Mouse (Mus musculus) embryonic facial prominence, embryonic 14.5 days (tissue): ENCODE results near the gene Slc25a13. TPM values are rescaled to one million over a fixed set of nuclear protein-coding genes. Genes with fewer than 3 reads are reported as not detected.

Experiments
- ATAC-seq: fragments of 200-750 bp; cut with Nextera tagmentation; 2 replicates; pipeline ENCODE4 v1.8.0; 2017; ENCODE audit warnings: low read depth, moderate number of reproducible peaks, moderate TSS enrichment
- DNase-seq: peaks from one replicate; pipeline ENCODE4 v3.0.0-alpha.2; 2015; ENCODE audit warnings: low spot score
- H3K27ac ChIP-seq: fragments of 300-500 bp; sonication (generic); replicated peaks from 2 replicates; pipeline ENCODE4 v1.5.1; 2014; ENCODE audit warnings: low read depth, mild to moderate bottlenecking, low read length, moderate library complexity
- H3K27me3 ChIP-seq: fragments of 300-500 bp; sonication (generic); replicated peaks from 2 replicates; pipeline ENCODE4 v1.6.1; 2014; ENCODE audit warnings: low read length; ENCODE audit not compliant: control insufficient read depth, insufficient read depth
- H3K36me3 ChIP-seq: fragments of 300-500 bp; sonication (generic); 2 replicates; pipeline ENCODE4 v1.6.1; 2014; ENCODE audit warnings: low read length, mixed read lengths; ENCODE audit not compliant: control insufficient read depth, insufficient read depth
- H3K4me1 ChIP-seq: fragments of 300-500 bp; sonication (generic); 2 replicates; pipeline ENCODE4 v1.6.1; 2014; ENCODE audit warnings: antibody characterized with exemption, low read length; ENCODE audit not compliant: control insufficient read depth, insufficient read depth
- H3K4me2 ChIP-seq: fragments of 300-500 bp; sonication (generic); 2 replicates; pipeline ENCODE4 v1.6.1; 2014; ENCODE audit warnings: low read depth, mild to moderate bottlenecking, low read length, moderate library complexity, mixed read lengths
- H3K4me3 ChIP-seq: fragments of 300-500 bp; sonication (generic); 2 replicates; pipeline ENCODE4 v1.5.1; 2014; ENCODE audit warnings: low read depth, mild to moderate bottlenecking, low read length
- H3K9ac ChIP-seq: fragments of 300-500 bp; sonication (generic); 2 replicates; pipeline ENCODE4 v1.6.1; 2014; ENCODE audit warnings: low read depth, mild to moderate bottlenecking, low read length, moderate library complexity, mixed read lengths
- H3K9me3 ChIP-seq: fragments of 300-500 bp; sonication (generic); 2 replicates; pipeline ENCODE4 v1.6.1; 2016; ENCODE audit warnings: low read length; ENCODE audit not compliant: control insufficient read depth
- WGBS: fragments of 180-500 bp; shearing (Covaris S2); extraction: QIAGEN DNeasy Blood & Tissue Kit; methylation state at CpG from one replicate; pipeline ENCODE4 v1.1.7; 2014; 5-methylcytosine and 5-hydroxymethylcytosine counted together
- polyA plus RNA-seq: library from polyadenylated mRNA; unstranded; fragments of >200 nt; fragmentation: Nextera tagmentation; extraction: Ambion mirVana; gene quantifications from 2 replicates; pipeline ENCODE4 v1.2.1, GENCODE M21; 2014

The Slc25a13 gene
- polyA plus RNA-seq, 1 experiment from 2014 or later = 16.9 TPM

- Histone ChIP-seq H3K27ac (no peak overlapping the region), H3K4me3 (no peak overlapping the region), H3K4me1 (no peaks in the 10 kb centered on the region), H3K36me3 (no peaks in the 10 kb centered on the region), H3K9me3 (no peaks in the 10 kb centered on the region), H3K27me3 (no peaks in the 10 kb centered on the region), H3K9ac (no peak overlapping the region), H3K4me2 (no peak overlapping the region)
- no peak for ATAC-seq
- WGBS = 93% methylated on average over 2 of the region's 2 CpGs
- DNase-seq = no peak
Measured at GRCm38 (mm10) chr6:6230262-6230661, 13.3 kb upstream of the Slc25a13 start.

DNA sequence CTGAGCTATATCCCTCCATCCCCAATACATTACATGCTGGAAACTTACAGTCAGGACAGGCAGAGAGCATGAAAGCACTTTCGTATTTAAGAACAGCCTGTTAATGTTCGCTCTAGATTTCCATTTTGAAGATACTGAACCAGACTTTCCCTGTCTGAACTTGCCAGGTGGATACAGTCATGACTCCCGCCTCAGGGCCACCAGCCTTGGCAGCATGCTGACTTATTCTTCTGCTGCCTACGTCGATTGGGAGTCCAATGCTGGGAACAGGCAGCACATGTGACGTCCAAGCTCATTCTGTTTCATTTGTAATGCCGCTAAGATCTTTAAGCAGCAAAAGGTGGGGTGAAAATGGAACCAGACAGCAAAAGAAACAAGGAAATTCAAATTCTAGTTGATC, 5.7 kb upstream of the Slc25a13 start:
- Histone ChIP-seq H3K27ac (no peak overlapping the region), H3K9ac (no peak overlapping the region), H3K27me3 (no peaks in the 10 kb centered on the region), H3K4me3 (no peak overlapping the region), H3K36me3 (no peaks in the 10 kb centered on the region), H3K9me3 (no peaks in the 10 kb centered on the region), H3K4me2 (no peak overlapping the region), H3K4me1 (no peaks in the 10 kb centered on the region)
- ATAC-seq = 0 out of 2 replicates have a peak, but pooled peaks have one; percentile 55
- peak; percentile 48 for DNase-seq
- WGBS = 57% methylated on average over 7 of the region's 7 CpGs

- ATAC-seq = no peak
- no peak overlapping the region for H3K27ac ChIP-seq
- DNase-seq = no peak
- no peak overlapping the region for H3K4me2 ChIP-seq
- no peaks in the 10 kb centered on the region for H3K27me3 ChIP-seq
- H3K36me3 ChIP-seq = no peaks in the 10 kb centered on the region
- 76% methylated on average over 3 of the region's 3 CpGs for WGBS
- 0 out of 2 replicates have a peak, but pooled peaks cover 8% of the 10 kb centered on the region for H3K4me1 ChIP-seq
- H3K9me3 ChIP-seq = no peaks in the 10 kb centered on the region
- H3K9ac ChIP-seq = no peak overlapping the region
- H3K4me3 ChIP-seq = no peak overlapping the region
Measured at GRCm38 (mm10) chr6:6220574-6220973, 3.6 kb upstream of the Slc25a13 start.

- H3K27me3 ChIP-seq = no peaks in the 10 kb centered on the region
- no peaks in the 10 kb centered on the region for H3K9me3 ChIP-seq
- H3K4me3 ChIP-seq = no peak overlapping the region
- peak; percentile 77 for DNase-seq
- 0 out of 2 replicates have a peak, but pooled peaks cover 10% of the 10 kb centered on the region for H3K4me1 ChIP-seq
- H3K27ac ChIP-seq = no peak overlapping the region
- peak; percentile 5; the same call in 1 of the 2 replicates for ATAC-seq
- no peak overlapping the region for H3K9ac ChIP-seq
- WGBS = 65% methylated on average over 12 of the region's 12 CpGs
- no peak overlapping the region for H3K4me2 ChIP-seq
- no peaks in the 10 kb centered on the region for H3K36me3 ChIP-seq
Measured at GRCm38 (mm10) chr6:6219661-6220370, 2.8 kb upstream of the Slc25a13 start.

DNA sequence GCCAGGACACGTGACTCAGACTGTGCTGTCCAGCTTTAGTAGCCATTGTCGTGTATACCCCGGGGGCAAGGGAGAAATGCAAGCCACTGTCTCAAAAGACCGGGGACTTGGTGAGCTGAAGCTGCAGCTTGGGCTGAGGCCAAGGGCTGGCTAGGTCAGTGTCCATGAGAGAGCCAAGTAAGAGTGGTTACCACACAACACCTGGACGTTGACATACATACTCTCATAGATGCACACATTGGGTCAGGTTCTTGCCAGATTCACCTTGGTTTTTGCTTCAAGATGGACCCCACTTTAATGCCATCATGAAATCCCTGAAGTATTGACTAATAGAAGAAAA, 283 bp upstream of the Slc25a13 start:
- Histone ChIP-seq H3K4me2 (peak overlapping the region; percentile 95), H3K27me3 (no peaks in the 10 kb centered on the region), H3K4me3 (peak overlapping the region; percentile 69), H3K27ac (no peak overlapping the region), H3K9me3 (no peaks in the 10 kb centered on the region), H3K36me3 (no peaks in the 10 kb centered on the region), H3K4me1 (0 out of 2 replicates have a peak, but pooled peaks cover 10% of the 10 kb centered on the region), H3K9ac (peak overlapping the region; percentile 84)
- no peak for DNase-seq
- no peak for ATAC-seq
- 17% methylated on average over 5 of the region's 5 CpGs for WGBS

DNA sequence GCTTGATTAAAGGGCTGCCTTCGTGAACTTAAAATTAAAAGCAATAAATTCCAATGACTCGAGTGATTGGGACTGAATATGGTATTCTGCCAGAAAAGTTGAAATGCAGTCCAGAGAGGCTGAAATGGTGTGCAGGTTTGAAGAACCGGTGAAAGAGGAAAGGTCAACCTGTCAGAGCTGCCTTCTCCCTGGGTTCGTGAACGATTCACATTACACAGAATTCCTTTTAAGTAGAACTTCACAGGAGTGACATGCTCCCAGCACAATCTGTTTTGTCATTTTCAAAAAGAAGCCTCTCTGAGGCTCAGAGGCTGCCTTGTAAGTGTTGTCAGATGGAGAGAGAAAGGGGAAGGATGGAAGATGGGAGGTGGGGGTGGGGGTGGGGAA, 860 bp downstream of the Slc25a13 start:
- ATAC-seq (no peak), DNase-seq (no peak)
- 0 out of 2 replicates have a peak, but pooled peaks cover 10% of the 10 kb centered on the region for H3K4me1 ChIP-seq
- H3K4me2 ChIP-seq = peak overlapping the region; percentile 95
- peak overlapping the region; percentile 84 for H3K9ac ChIP-seq
- H3K4me3 ChIP-seq = peak overlapping the region; percentile 69
- H3K9me3 ChIP-seq = no peaks in the 10 kb centered on the region
- no peak overlapping the region for H3K27ac ChIP-seq
- 17% methylated on average over 5 of the region's 5 CpGs for WGBS
- H3K27me3 ChIP-seq = no peaks in the 10 kb centered on the region
- no peaks in the 10 kb centered on the region for H3K36me3 ChIP-seq

DNA sequence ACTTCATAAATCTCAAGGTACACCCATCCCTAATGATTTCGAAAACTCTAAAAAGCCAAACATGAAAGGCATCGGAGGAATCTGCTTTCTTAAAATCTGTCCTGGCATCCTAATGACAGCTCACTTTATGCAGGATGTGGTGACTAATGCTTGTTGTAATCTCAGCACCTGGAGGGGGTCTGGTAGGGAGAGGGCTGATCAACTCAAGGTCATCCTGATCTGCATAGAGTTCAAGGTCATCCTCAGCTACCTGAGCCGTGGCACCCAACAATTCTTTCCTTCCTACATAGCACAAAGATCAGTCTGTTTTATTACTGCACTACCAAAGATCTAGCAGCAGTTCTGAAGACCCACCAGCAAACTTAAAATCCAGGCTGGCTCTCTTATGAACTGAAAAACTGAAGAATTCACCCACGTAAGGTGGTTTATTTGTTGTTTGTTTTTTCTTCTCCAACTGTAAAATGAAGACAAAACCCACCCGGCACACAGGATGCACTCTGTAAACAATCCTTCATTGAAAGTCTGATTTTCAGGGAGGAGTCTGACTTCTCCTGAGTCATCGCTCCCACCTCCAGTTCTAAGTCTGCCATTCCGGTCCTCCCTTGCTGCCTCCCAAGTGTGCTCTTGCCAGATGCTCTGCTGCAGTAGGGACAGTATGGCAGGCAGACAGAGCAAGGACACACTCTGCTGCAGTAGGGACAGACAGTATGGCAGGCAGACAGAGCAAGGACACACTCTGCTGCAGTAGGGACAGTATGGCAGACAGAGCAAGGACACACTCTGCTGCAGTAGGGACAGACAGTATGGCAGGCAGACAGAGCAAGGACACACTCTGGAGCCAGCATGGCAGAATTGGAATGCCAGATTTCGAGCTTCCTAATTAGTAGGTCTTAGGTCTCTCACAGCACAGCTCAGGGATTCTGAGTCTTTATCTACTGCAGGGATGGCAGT, 4.3 kb downstream of the Slc25a13 start:
- H3K36me3 ChIP-seq = no peaks in the 10 kb centered on the region
- no peaks in the 10 kb centered on the region for H3K9me3 ChIP-seq
- H3K4me2 ChIP-seq = no peak overlapping the region
- H3K4me3 ChIP-seq = no peak overlapping the region
- H3K27ac ChIP-seq = no peak overlapping the region
- DNase-seq (no peak), ATAC-seq (no peak)
- WGBS = 64% methylated on average over 8 of the region's 8 CpGs
- H3K27me3 ChIP-seq = no peaks in the 10 kb centered on the region
- H3K9ac ChIP-seq = no peak overlapping the region
- H3K4me1 ChIP-seq = 0 out of 2 replicates have a peak, but pooled peaks cover 10% of the 10 kb centered on the region

- H3K27me3 ChIP-seq = no peaks in the 10 kb centered on the region
- no peak overlapping the region for H3K4me3 ChIP-seq
- no peak overlapping the region for H3K9ac ChIP-seq
- WGBS = 81% methylated on average over 3 of the region's 3 CpGs
- no peak for DNase-seq
- no peaks in the 10 kb centered on the region for H3K9me3 ChIP-seq
- H3K4me2 ChIP-seq = no peak overlapping the region
- no peaks in the 10 kb centered on the region for H3K36me3 ChIP-seq
- 0 out of 2 replicates have a peak, but pooled peaks cover 10% of the 10 kb centered on the region for H3K4me1 ChIP-seq
- H3K27ac ChIP-seq = no peak overlapping the region
- no peak for ATAC-seq
Measured at GRCm38 (mm10) chr6:6211958-6212357, 5.0 kb downstream of the Slc25a13 start.
